Mouse (Mus musculus) midbrain, postnatal 0 days (tissue): ENCODE data around the gene Eef1a2. TPM values are rescaled to one million over a fixed set of nuclear protein-coding genes. Genes with fewer than 3 reads are reported as not detected.

Source experiments
- ATAC-seq: fragments of 200-750 bp; cut with Nextera tagmentation; 2 replicates; pipeline ENCODE4 v1.8.0; 2017; ENCODE audit warnings: moderate number of reproducible peaks, mild to moderate bottlenecking, moderate TSS enrichment, moderate library complexity; ENCODE audit not compliant: low FRiP score
- DNase-seq: peaks from one replicate; pipeline ENCODE4 v3.0.0-alpha.2; 2015; ENCODE audit warnings: low spot score
- H3K27ac ChIP-seq: fragments of 300-500 bp; sonication (generic); 2 replicates; pipeline ENCODE4 v1.5.1; 2014; ENCODE audit warnings: low read depth, mild to moderate bottlenecking, low read length, mixed read lengths
- H3K27me3 ChIP-seq: fragments of 300-500 bp; sonication (generic); 2 replicates; pipeline ENCODE4 v1.6.1; 2014; ENCODE audit warnings: low read length, control low read depth, mixed read lengths; ENCODE audit not compliant: insufficient read depth
- H3K36me3 ChIP-seq: fragments of 300-500 bp; sonication (generic); 2 replicates; pipeline ENCODE4 v1.6.1; 2014; ENCODE audit warnings: low read length, control low read depth, mixed read lengths; ENCODE audit not compliant: insufficient read depth
- H3K4me1 ChIP-seq: fragments of 300-500 bp; sonication (generic); 2 replicates; pipeline ENCODE4 v1.6.1; 2014; ENCODE audit warnings: mild to moderate bottlenecking, control low read depth, antibody characterized with exemption, low read length, mixed read lengths; ENCODE audit not compliant: insufficient read depth
- H3K4me2 ChIP-seq: fragments of 300-500 bp; sonication (generic); 2 replicates; pipeline ENCODE4 v1.6.1; 2014; ENCODE audit warnings: low read depth, mild to moderate bottlenecking, low read length, mixed read lengths; ENCODE audit not compliant: poor library complexity, severe bottlenecking
- H3K4me3 ChIP-seq: fragments of 300-500 bp; sonication (generic); 2 replicates; pipeline ENCODE4 v1.5.1; 2014; ENCODE audit warnings: low read depth, mild to moderate bottlenecking, low read length, moderate library complexity
- H3K9ac ChIP-seq: fragments of 300-500 bp; sonication (generic); replicated peaks from 2 replicates; pipeline ENCODE4 v1.6.1; 2014; ENCODE audit warnings: mild to moderate bottlenecking, low read length, moderate library complexity, mixed read lengths; ENCODE audit not compliant: poor library complexity, severe bottlenecking
- H3K9me3 ChIP-seq: fragments of 300-500 bp; sonication (generic); 2 replicates; pipeline ENCODE4 v1.6.1; 2016; ENCODE audit warnings: low read length, control low read depth
- CTCF ChIP-seq: IDR thresholded peaks from 2 replicates; pipeline ENCODE4 v1.5.1; 2016; ENCODE audit warnings: antibody characterized with exemption, mild to moderate bottlenecking
- WGBS: fragments of 180-500 bp; shearing (Covaris S2); extraction: QIAGEN DNeasy Blood & Tissue Kit; methylation state at CpG from one replicate; pipeline ENCODE4 v1.1.7; 2014; 5-methylcytosine and 5-hydroxymethylcytosine counted together
- polyA plus RNA-seq: library from polyadenylated mRNA; unstranded; fragments of >200 nt; fragmentation: Nextera tagmentation; extraction: Ambion mirVana; gene quantifications from 2 replicates; pipeline ENCODE4 v1.2.1, GENCODE M21; 2015
- total RNA-seq: library from RNA; depleted of rRNA; stranded (reverse); fragments of >200 nt; gene quantifications from 2 replicates; pipeline ENCODE4 v1.2.3, GENCODE M21; 2014

Eef1a2 gene
- total and polyA plus RNA-seq, 2 experiments from 2014 or later: 23.3 to 367 TPM

- H3K4me1 ChIP-seq: peaks cover 10% of the 10 kb centered on the region
- H3K27me3 ChIP-seq: no peaks in the 10 kb centered on the region; the same call in 1 of the 2 replicates
- peak within 1 kb of the TSS; percentile 98 for H3K9ac ChIP-seq
- H3K36me3 ChIP-seq: no peaks in the 10 kb centered on the region
- DNase-seq (peak; percentile 53), ATAC-seq (peak; percentile 70)
- no peaks in the 10 kb centered on the region for H3K9me3 ChIP-seq
- WGBS: under 1% methylated on average over 86 of the region's 104 CpGs
- H3K4me3 ChIP-seq: peak within 1 kb of the TSS; percentile 82
- peak within 1 kb of the TSS; percentile 52 for H3K4me2 ChIP-seq
- peak within 1 kb of the TSS; percentile 97 for H3K27ac ChIP-seq
- TF ChIP-seq CTCF: no peak
Measured at GRCm38 (mm10) chr2:181134591-181135445, 22.0 kb downstream of the Eef1a2 start, which contains the start of gene Kcnq2. Kcnq2 (minus strand) TSS chr2:181135300.

GRCm38 (mm10) chr2:181133837-181134590 lies 22.8 kb downstream of the Eef1a2 start:
- ATAC-seq (peak; percentile 76), DNase-seq (peak; percentile 67)
- H3K27me3 ChIP-seq: no peaks in the 10 kb centered on the region
- peak overlapping the region; percentile 98 for H3K9ac ChIP-seq
- TF ChIP-seq CTCF: no peak
- 7% methylated on average over 15 of the region's 22 CpGs for WGBS
- no peaks in the 10 kb centered on the region for H3K36me3 ChIP-seq
- H3K9me3 ChIP-seq: no peaks in the 10 kb centered on the region
- peaks cover 10% of the 10 kb centered on the region for H3K4me1 ChIP-seq
- H3K4me2 ChIP-seq: peak overlapping the region; percentile 52
- peak overlapping the region; percentile 82 for H3K4me3 ChIP-seq
- H3K27ac ChIP-seq: peak overlapping the region; percentile 97

GRCm38 (mm10) chr2:181130245-181130644 lies 26.6 kb downstream of the Eef1a2 start:
- H3K4me1 ChIP-seq: peaks cover 10% of the 10 kb centered on the region
- H3K27ac ChIP-seq: no peak overlapping the region
- no peak overlapping the region for H3K4me3 ChIP-seq
- 71% methylated on average over 4 of the region's 4 CpGs for WGBS
- no peak for ATAC-seq
- TF ChIP-seq CTCF: no peak
- H3K9ac ChIP-seq: no peak overlapping the region
- H3K9me3 ChIP-seq: no peaks in the 10 kb centered on the region
- no peak for DNase-seq
- no peaks in the 10 kb centered on the region for H3K27me3 ChIP-seq
- no peak overlapping the region for H3K4me2 ChIP-seq
- H3K36me3 ChIP-seq: no peaks in the 10 kb centered on the region

GRCm38 (mm10) chr2:181128963-181129362 lies 27.9 kb downstream of the Eef1a2 start:
- no peak overlapping the region for H3K27ac ChIP-seq
- no peaks in the 10 kb centered on the region for H3K9me3 ChIP-seq
- H3K4me2 ChIP-seq: no peak overlapping the region
- TF ChIP-seq CTCF: no peak
- peak; percentile 58 for DNase-seq
- no peak for ATAC-seq
- H3K9ac ChIP-seq: no peak overlapping the region
- no peak overlapping the region for H3K4me3 ChIP-seq
- 68% methylated on average over 4 of the region's 4 CpGs for WGBS
- H3K4me1 ChIP-seq: peaks cover 10% of the 10 kb centered on the region
- no peaks in the 10 kb centered on the region for H3K36me3 ChIP-seq
- no peaks in the 10 kb centered on the region for H3K27me3 ChIP-seq

- H3K4me2 ChIP-seq: no peak overlapping the region
- peaks cover 4% of the 10 kb centered on the region for H3K4me1 ChIP-seq
- H3K9ac ChIP-seq: no peak overlapping the region
- DNase-seq (no peak), ATAC-seq (no peak)
- TF ChIP-seq CTCF: no peak
- no peaks in the 10 kb centered on the region for H3K9me3 ChIP-seq
- H3K4me3 ChIP-seq: no peak overlapping the region
- H3K36me3 ChIP-seq: no peaks in the 10 kb centered on the region
- WGBS: 45% methylated on average over 3 of the region's 3 CpGs
- H3K27me3 ChIP-seq: no peaks in the 10 kb centered on the region
- no peak overlapping the region for H3K27ac ChIP-seq
Measured at GRCm38 (mm10) chr2:181127786-181128185, 29.0 kb downstream of the Eef1a2 start.
